Comparison of ENCODE assay signal across 17 mouse cellular contexts in the genomic region with DNA sequence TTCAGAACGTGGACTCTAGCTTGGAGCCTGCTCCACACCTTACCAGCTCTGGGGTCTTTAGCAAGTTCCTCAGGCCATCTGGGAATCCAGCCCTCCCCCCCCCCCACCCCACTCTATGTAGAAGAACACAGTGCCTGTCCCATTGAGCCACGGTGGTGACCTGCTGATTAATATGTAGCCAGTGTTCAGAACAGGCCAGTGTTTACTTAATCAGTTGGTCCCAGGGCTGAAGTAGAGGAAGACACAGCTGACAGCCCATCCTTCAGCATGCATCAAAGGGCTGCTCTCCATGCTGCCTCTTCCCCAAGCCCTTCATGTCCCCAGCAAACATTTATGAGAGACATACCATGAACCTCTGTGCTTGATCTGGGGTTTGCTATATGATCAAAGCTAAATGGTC. TPM values are rescaled to one million over a fixed set of nuclear protein-coding genes. Genes with fewer than 3 reads are reported as not detected.
DNase-seq lines count a peak whose midpoint lies in the region; ATAC-seq and TF ChIP-seq lines count a peak whose summit lies in the region.
"Had no signal": no experiment of that assay in that cellular context is flagged by ENCODE, and none has a peak within 500 bp of the region (broad histone marks: within the 10 kb centered on the region; RNA-seq: fewer than 3 reads in every experiment).

No protein-coding gene starts in this region.

- H3K4me3 ChIP-seq in kidney, embryonic 14.5 days (ENCODE audit: low read length), result no peak overlapping the region
- no peak overlapping the region for H3K4me3 ChIP-seq in embryonic facial prominence, embryonic 10.5 days
- H3K4me3 ChIP-seq in embryonic facial prominence, embryonic 13.5 days, result no peak overlapping the region
- H3K4me3 ChIP-seq in liver, embryonic 14.5 days (ENCODE audit: insufficient read depth in 1 of 2, low read depth in 2 of 2, low read length in 2 of 2), result no peak overlapping the region
- H3K4me3 ChIP-seq in midbrain, embryonic 16.5 days (ENCODE audit: low read depth, low read length), result no peak overlapping the region
- H3K4me3 ChIP-seq: forebrain, embryonic 13.5 days; heart, adult 2 months; hindbrain, embryonic 15.5 days; midbrain, embryonic 15.5 days had no signal

- 50% methylated on average over 2 of the region's 2 CpGs for WGBS in kidney, embryonic 14.5 days
- 75% methylated on average over 2 of the region's 2 CpGs for WGBS in embryonic facial prominence, embryonic 10.5 days
- 85% methylated on average over 2 of the region's 2 CpGs for WGBS in embryonic facial prominence, embryonic 13.5 days
- WGBS in liver, embryonic 14.5 days (ENCODE audit: insufficient replicate concordance), result 41% methylated on average over 2 of the region's 2 CpGs
- 65% methylated on average over 2 of the region's 2 CpGs for WGBS in midbrain, embryonic 16.5 days

- H3K27ac ChIP-seq in kidney, embryonic 14.5 days (ENCODE audit: low read depth, low read length), result peak overlapping the region; percentile 73; the same call in 1 of the 2 replicates
- peak overlapping the region; percentile 54; the same call in 1 of the 2 replicates for H3K27ac ChIP-seq in embryonic facial prominence, embryonic 10.5 days (replicated peaks)
- peak overlapping the region; percentile 80 for H3K27ac ChIP-seq in embryonic facial prominence, embryonic 13.5 days
- no peak overlapping the region for H3K27ac ChIP-seq in liver, embryonic 14.5 days
- H3K27ac ChIP-seq in midbrain, embryonic 16.5 days (ENCODE audit: low read length), result no peak overlapping the region
- H3K27ac ChIP-seq: forebrain, embryonic 13.5 days; heart, adult 2 months; hindbrain, embryonic 15.5 days; midbrain, embryonic 15.5 days had no signal

- DNase-seq in kidney, postnatal 25 days, result no peak
- DNase-seq in embryonic facial prominence, embryonic 10.5 days (ENCODE audit: low spot score), result no peak
- no peak for DNase-seq in liver, embryonic 14.5 days (ENCODE audit: low read depth in 3 of 3, low spot score in 3 of 3)
- no peak for DNase-seq in left cerebral cortex, postnatal 36 days (ENCODE audit: low spot score in 2 of 2)
- DNase-seq: cerebellum, adult 11 months; heart, adult 2 months; heart, postnatal 10 days; thymus, postnatal 36 days had no signal

- TF ChIP-seq CTCF in liver, embryonic 14.5 days (IDR thresholded peaks at IDR 0.05; ENCODE audit: low read depth), result no peak

- no peak overlapping the region for H3K4me2 ChIP-seq in kidney, embryonic 14.5 days (replicated peaks; ENCODE audit: low read depth, low read length)
- H3K4me2 ChIP-seq in embryonic facial prominence, embryonic 13.5 days, result no peak overlapping the region
- no peak overlapping the region for H3K4me2 ChIP-seq in liver, embryonic 14.5 days (ENCODE audit: low read depth)
- H3K4me2 ChIP-seq in midbrain, embryonic 16.5 days (ENCODE audit: low read length), result no peak overlapping the region
- H3K4me2 ChIP-seq: forebrain, embryonic 13.5 days; hindbrain, embryonic 15.5 days; midbrain, embryonic 15.5 days had no signal

- no peak for ATAC-seq in kidney, embryonic 14.5 days (ENCODE audit: low FRiP score, low TSS enrichment)
- no peak for ATAC-seq in embryonic facial prominence, embryonic 13.5 days (ENCODE audit: insufficient number of reproducible peaks, insufficient read depth, low FRiP score, low TSS enrichment, low read depth)
- 0 out of 2 replicates have a peak, but pooled peaks have one; percentile 33 for ATAC-seq in liver, embryonic 14.5 days (ENCODE audit: insufficient read depth)
- no peak for ATAC-seq in frontal cortex, adult (ENCODE audit: low TSS enrichment)
- no peak for ATAC-seq in midbrain, embryonic 16.5 days
- ATAC-seq: forebrain, embryonic 13.5 days; midbrain, embryonic 15.5 days had no signal

- no peak for TF ChIP-seq EP300 in liver, embryonic 14.5 days (IDR thresholded peaks at IDR 0.05; ENCODE audit: low read depth)

- no peaks in the 10 kb centered on the region for H3K36me3 ChIP-seq in kidney, embryonic 14.5 days (ENCODE audit: control insufficient read depth, insufficient read depth, low read length)
- H3K36me3 ChIP-seq in embryonic facial prominence, embryonic 10.5 days (replicated peaks), result no peaks in the 10 kb centered on the region
- no peaks in the 10 kb centered on the region for H3K36me3 ChIP-seq in embryonic facial prominence, embryonic 13.5 days
- H3K36me3 ChIP-seq in liver, embryonic 14.5 days (replicated peaks; ENCODE audit: control insufficient read depth, insufficient read depth, low read depth), result no peaks in the 10 kb centered on the region
- no peaks in the 10 kb centered on the region for H3K36me3 ChIP-seq in midbrain, embryonic 16.5 days (ENCODE audit: control insufficient read depth, insufficient read depth, low read length)
- H3K36me3 ChIP-seq: G1E; hindbrain, embryonic 15.5 days; midbrain, embryonic 15.5 days had no signal

- no peaks in the 10 kb centered on the region for H3K27me3 ChIP-seq in kidney, embryonic 14.5 days (ENCODE audit: control insufficient read depth, insufficient read depth, low read length)
- peaks cover 9% of the 10 kb centered on the region; the same call in 1 of the 2 replicates for H3K27me3 ChIP-seq in embryonic facial prominence, embryonic 10.5 days (replicated peaks; ENCODE audit: low read depth, poor library complexity, severe bottlenecking)
- no peaks in the 10 kb centered on the region for H3K27me3 ChIP-seq in embryonic facial prominence, embryonic 13.5 days
- no peaks in the 10 kb centered on the region for H3K27me3 ChIP-seq in liver, embryonic 14.5 days (ENCODE audit: control insufficient read depth, insufficient read depth, low read length)
- H3K27me3 ChIP-seq in midbrain, embryonic 16.5 days (ENCODE audit: control insufficient read depth, insufficient read depth, low read depth, low read length), result no peaks in the 10 kb centered on the region
- H3K27me3 ChIP-seq: forebrain, embryonic 13.5 days; hindbrain, embryonic 15.5 days; midbrain, embryonic 15.5 days had no signal

- H3K4me1 ChIP-seq in kidney, embryonic 14.5 days (ENCODE audit: control insufficient read depth, insufficient read depth, low read length), result peaks cover 35% of the 10 kb centered on the region
- peaks cover 35% of the 10 kb centered on the region for H3K4me1 ChIP-seq in embryonic facial prominence, embryonic 10.5 days
- H3K4me1 ChIP-seq in embryonic facial prominence, embryonic 13.5 days, result peaks cover 38% of the 10 kb centered on the region
- H3K4me1 ChIP-seq in liver, embryonic 14.5 days (replicated peaks; ENCODE audit: control insufficient read depth in 2 of 2, insufficient read depth in 2 of 2, low read length in 1 of 2), result peaks cover 0 to 30% of the 10 kb centered on the region in 2 experiments; a peak in 3 of 4 replicates
- H3K4me1 ChIP-seq in midbrain, embryonic 16.5 days (ENCODE audit: control insufficient read depth, insufficient read depth, low read length), result no peaks in the 10 kb centered on the region; the same call in 1 of the 2 replicates

- H3K9me3 ChIP-seq in kidney, embryonic 14.5 days (ENCODE audit: control insufficient read depth, low read length), result no peaks in the 10 kb centered on the region
- H3K9me3 ChIP-seq in embryonic facial prominence, embryonic 10.5 days, result no peaks in the 10 kb centered on the region
- no peaks in the 10 kb centered on the region for H3K9me3 ChIP-seq in embryonic facial prominence, embryonic 13.5 days
- H3K9me3 ChIP-seq in liver, embryonic 14.5 days (ENCODE audit: control insufficient read depth, low read length), result no peaks in the 10 kb centered on the region
- H3K9me3 ChIP-seq in midbrain, embryonic 16.5 days (replicated peaks; ENCODE audit: control insufficient read depth, low read length, poor library complexity, severe bottlenecking), result no peaks in the 10 kb centered on the region
- H3K9me3 ChIP-seq: forebrain, embryonic 13.5 days; G1E; hindbrain, embryonic 15.5 days; midbrain, embryonic 15.5 days had no signal

- intact Hi-C loops in left cerebral cortex, postnatal 36 days (cut with DNase I), result no loop called here

- no peak overlapping the region for H3K9ac ChIP-seq in kidney, embryonic 14.5 days (ENCODE audit: low read depth, low read length)
- no peak overlapping the region for H3K9ac ChIP-seq in embryonic facial prominence, embryonic 13.5 days
- no peak overlapping the region for H3K9ac ChIP-seq in liver, embryonic 14.5 days (replicated peaks)
- H3K9ac ChIP-seq in midbrain, embryonic 16.5 days (ENCODE audit: low read depth, low read length), result no peak overlapping the region
- H3K9ac ChIP-seq: forebrain, embryonic 13.5 days; hindbrain, embryonic 15.5 days; midbrain, embryonic 15.5 days had no signal

RNA-seq across cellular contexts. Expression of a gene that starts 44.8 kb away (rescaled TPM):
- 0.39 and 0.84 TPM in 2 replicates for polyA plus RNA-seq in kidney, embryonic 14.5 days (2014; fragmentation: Nextera tagmentation; extraction: Ambion mirVana)
- polyA plus RNA-seq in embryonic facial prominence, embryonic 10.5 days (2016; fragmentation: Nextera tagmentation; extraction: Ambion mirVana), result 0.74 and 0.91 TPM in 2 replicates
- polyA plus RNA-seq in embryonic facial prominence, embryonic 13.5 days (2015; fragmentation: Nextera tagmentation; extraction: Ambion mirVana), result 3.3 and 5.0 TPM in 2 replicates
- polyA plus RNA-seq in liver, embryonic 14.5 days (2012; rRNA removed), result 1.6 and 1.7 TPM in 2 replicates
- polyA plus RNA-seq in liver, embryonic 14.5 days (2014; fragmentation: Nextera tagmentation; extraction: Ambion mirVana), result 1.9 and 2.1 TPM in 2 replicates
- 10 to 100 TPM in 1 of 2 experiments, 1 to 10 TPM in 1; 7.9 to 11.6 TPM for total RNA-seq in left cerebral cortex, postnatal 36 days (2021)
- 8.1 and 9.1 TPM in 2 replicates for polyA plus RNA-seq in midbrain, embryonic 16.5 days (2015; fragmentation: Nextera tagmentation; extraction: Ambion mirVana)

RNA-seq across cellular contexts. Expression of a gene that starts 58.2 kb away (rescaled TPM):
- 0.26 TPM in 1 of 2 replicates, not detected in the other for polyA plus RNA-seq in kidney, embryonic 14.5 days (2014; fragmentation: Nextera tagmentation; extraction: Ambion mirVana)
- 0.38 and 0.79 TPM in 2 replicates for polyA plus RNA-seq in embryonic facial prominence, embryonic 10.5 days (2016; fragmentation: Nextera tagmentation; extraction: Ambion mirVana)
- polyA plus RNA-seq in embryonic facial prominence, embryonic 13.5 days (2015; fragmentation: Nextera tagmentation; extraction: Ambion mirVana), result 0.81 and 1.0 TPM in 2 replicates
- 0.11 and 0.23 TPM in 2 replicates for polyA plus RNA-seq in liver, embryonic 14.5 days (2012; rRNA removed)
- polyA plus RNA-seq in liver, embryonic 14.5 days (2014; fragmentation: Nextera tagmentation; extraction: Ambion mirVana), result not detected in 2 replicates
- total RNA-seq in left cerebral cortex, postnatal 36 days (2021), result 1 to 10 TPM in 1 of 2 experiments, under 1 TPM in 1; 0.37 to 1.4 TPM
- polyA plus RNA-seq in midbrain, embryonic 16.5 days (2015; fragmentation: Nextera tagmentation; extraction: Ambion mirVana), result 2.3 and 3.7 TPM in 2 replicates
- total RNA-seq: G1E; megakaryocyte, adult 5-6 weeks had no signal
- polyA plus RNA-seq: G1E had no signal

Comparison
In these comparisons a context has a peak if more than half of its experiments do, and no peak if none do; other contexts are left out.
1. H3K27ac ChIP-seq: peak in kidney, embryonic 14.5 days (single experiment), embryonic facial prominence, embryonic 10.5 days (single experiment) and embryonic facial prominence, embryonic 13.5 days (single experiment); none in liver, embryonic 14.5 days (single experiment) and midbrain, embryonic 16.5 days (single experiment).